Mouse (Mus musculus) CH12.LX (cell line): Measurements from ENCODE around the gene Sox12. TPM values are rescaled to one million over a fixed set of nuclear protein-coding genes. Genes with fewer than 3 reads are reported as not detected.

ENCODE experiments used
- DNase-seq: peaks from one replicate; pipeline ENCODE4 v3.0.0-alpha.2; 2013; ENCODE audit errors: extremely low read depth
- H3K27ac ChIP-seq: 2 replicates; pipeline ENCODE4 v1.5.1; 2012; ENCODE audit warnings: low read depth, mild to moderate bottlenecking, control low read depth, moderate library complexity; ENCODE audit not compliant: insufficient read depth
- H3K27me3 ChIP-seq: replicated peaks from 2 replicates; pipeline ENCODE3; 2012; ENCODE audit warnings: inconsistent platforms
- H3K36me3 ChIP-seq, 2 experiments: replicated peaks in 1 of 2; 2 replicates each; pipeline versions ENCODE3 to v1.6.1; 2012; ENCODE audit warnings: inconsistent platforms in 1 of 2, low read length in 1 of 2, mild to moderate bottlenecking in 1 of 2, mixed read lengths in 1 of 2, moderate library complexity in 1 of 2; ENCODE audit not compliant: control insufficient read depth in 1 of 2, insufficient read depth in 1 of 2
- H3K4me1 ChIP-seq, 2 experiments: 2 replicates each; pipeline ENCODE4 v1.6.1; 2012; ENCODE audit warnings: inconsistent platforms in 1 of 2, moderate library complexity in 1 of 2; ENCODE audit not compliant: insufficient read depth in 2 of 2, control insufficient read depth in 1 of 2
- H3K4me2 ChIP-seq: 2 replicates; pipeline ENCODE4 v1.6.1; 2012; ENCODE audit warnings: low read depth, mild to moderate bottlenecking, control low read depth; ENCODE audit not compliant: poor library complexity, insufficient read depth, severe bottlenecking
- H3K4me3 ChIP-seq, 3 experiments: fragments of 150-350 bp in 1 of 3; sonication (generic) in 1 of 3; replicated peaks in 1 of 3; 2 replicates each; pipeline versions ENCODE3 to v1.5.1; 2011 to 2012; ENCODE audit warnings: low read depth in 2 of 3, low read length in 2 of 3, mild to moderate bottlenecking in 2 of 3, moderate library complexity in 2 of 3, control low read depth in 1 of 3, improper control_type of control experiment in 1 of 3, inconsistent platforms in 1 of 3, mixed read lengths in 1 of 3; ENCODE audit not compliant: poor library complexity in 1 of 3
- H3K79me2 ChIP-seq: replicated peaks from 2 replicates; pipeline ENCODE4 v1.6.1; 2012; ENCODE audit warnings: mild to moderate bottlenecking, moderate library complexity; ENCODE audit not compliant: control insufficient read depth, poor library complexity, insufficient read depth, severe bottlenecking; ENCODE audit errors: extremely low read depth
- H3K9ac ChIP-seq: 2 replicates; pipeline ENCODE4 v1.6.1; 2012; ENCODE audit warnings: low read depth, mild to moderate bottlenecking, control low read depth, moderate library complexity; ENCODE audit not compliant: insufficient read depth
- H3K9me3 ChIP-seq: replicated peaks from 2 replicates; pipeline ENCODE3; 2012; ENCODE audit warnings: low read length, inconsistent platforms, mixed read lengths
- CHD1 ChIP-seq: IDR thresholded peaks from 2 replicates; pipeline ENCODE4 v1.6.1; 2012; ENCODE audit warnings: low read depth, low read length, improper control_type of control experiment, inconsistent platforms
- CHD2 ChIP-seq: IDR thresholded peaks from 2 replicates; pipeline ENCODE4 v1.6.1; 2011; ENCODE audit warnings: low read length, improper control_type of control experiment
- CTCF ChIP-seq, 2 experiments: IDR thresholded peaks in 1 of 2; conservative IDR thresholded peaks in 1 of 2; 2 replicates each; pipeline ENCODE4 v1.5.1; 2011 to 2012; ENCODE audit warnings: low read depth in 2 of 2, low read length in 2 of 2, improper control_type of control experiment in 1 of 2, inconsistent platforms in 1 of 2, mild to moderate bottlenecking in 1 of 2, moderate library complexity in 1 of 2
- E2F4 ChIP-seq: IDR thresholded peaks from 2 replicates; pipeline ENCODE4 v1.6.1; 2011; ENCODE audit warnings: low read depth, low read length, improper control_type of control experiment; ENCODE audit not compliant: insufficient replicate concordance
- ELF1 ChIP-seq: IDR thresholded peaks from 2 replicates; pipeline ENCODE4 v1.6.1; 2014; ENCODE audit warnings: low read depth, mild to moderate bottlenecking, inconsistent platforms, low read length, improper control_type of control experiment
- HCFC1 ChIP-seq: IDR thresholded peaks from 2 replicates; pipeline ENCODE4 v1.6.1; 2012; ENCODE audit warnings: low read depth, mild to moderate bottlenecking, inconsistent platforms, low read length, improper control_type of control experiment
- IRF4 ChIP-seq: IDR thresholded peaks from 2 replicates; pipeline ENCODE4 v1.6.1; 2014; ENCODE audit warnings: low read depth, mild to moderate bottlenecking, inconsistent platforms, low read length, improper control_type of control experiment
- KAT2A ChIP-seq: IDR thresholded peaks from 2 replicates; pipeline ENCODE4 v1.6.1; 2012; ENCODE audit warnings: low read length, improper control_type of control experiment, inconsistent platforms; ENCODE audit not compliant: insufficient replicate concordance
- MAFK ChIP-seq: IDR thresholded peaks from 2 replicates; pipeline ENCODE4 v1.6.1; 2011; ENCODE audit warnings: low read length, improper control_type of control experiment; ENCODE audit not compliant: insufficient replicate concordance
- MAZ ChIP-seq: IDR thresholded peaks from 2 replicates; pipeline ENCODE4 v1.6.1; 2012; ENCODE audit warnings: low read depth, mild to moderate bottlenecking, inconsistent platforms, low read length, improper control_type of control experiment, moderate library complexity
- MXI1 ChIP-seq: IDR thresholded peaks from 2 replicates; pipeline ENCODE4 v1.6.1; 2011; ENCODE audit warnings: mild to moderate bottlenecking, low read depth, low read length, improper control_type of control experiment
- MYC ChIP-seq: IDR thresholded peaks from 2 replicates; pipeline ENCODE4 v1.6.1; 2011; ENCODE audit warnings: low read depth, mild to moderate bottlenecking, improper control_type of control experiment, low read length
- NRF1 ChIP-seq: IDR thresholded peaks from 2 replicates; pipeline ENCODE4 v1.6.1; 2014; ENCODE audit warnings: low read depth, mild to moderate bottlenecking, inconsistent platforms, low read length, improper control_type of control experiment, moderate library complexity
- POLR2AphosphoS2 ChIP-seq: IDR thresholded peaks from 2 replicates; pipeline ENCODE4 v1.6.1; 2011; ENCODE audit warnings: low read depth, low read length, improper control_type of control experiment
- RAD21 ChIP-seq: IDR thresholded peaks from 2 replicates; pipeline ENCODE4 v1.6.1; 2011; ENCODE audit warnings: low read depth, mild to moderate bottlenecking, low read length, improper control_type of control experiment, moderate library complexity
- RCOR1 ChIP-seq: conservative IDR thresholded peaks from 2 replicates; pipeline ENCODE4 v1.6.1; 2012; ENCODE audit warnings: low read depth, mild to moderate bottlenecking, inconsistent platforms, low read length, improper control_type of control experiment
- SIN3A ChIP-seq: IDR thresholded peaks from 2 replicates; pipeline ENCODE4 v1.6.1; 2012; ENCODE audit warnings: low read length, improper control_type of control experiment, inconsistent platforms
- TCF12 ChIP-seq: IDR thresholded peaks from 2 replicates; pipeline ENCODE4 v1.6.1; 2014; ENCODE audit warnings: low read depth, mild to moderate bottlenecking, inconsistent platforms, low read length, improper control_type of control experiment
- USF1 ChIP-seq: IDR thresholded peaks from 2 replicates; pipeline ENCODE4 v1.6.1; 2014; ENCODE audit warnings: low read depth, mild to moderate bottlenecking, inconsistent platforms, low read length, improper control_type of control experiment
- ZC3H11A ChIP-seq: IDR thresholded peaks from 2 replicates; pipeline ENCODE4 v1.6.1; 2012; ENCODE audit warnings: low read depth, mild to moderate bottlenecking, inconsistent platforms, low read length, improper control_type of control experiment
- ZMIZ1 ChIP-seq: IDR thresholded peaks from 2 replicates; pipeline ENCODE4 v1.6.1; 2012; ENCODE audit warnings: low read depth, mild to moderate bottlenecking, inconsistent platforms, low read length, improper control_type of control experiment
- ZNF384 ChIP-seq: IDR thresholded peaks from 2 replicates; pipeline ENCODE4 v1.6.1; 2012; ENCODE audit warnings: low read depth, low read length, improper control_type of control experiment, inconsistent platforms
- dilution Hi-C: fragments of 300-500 bp; cut with MboI; formaldehyde crosslinking; loops from 2 replicates; pipeline ENCODE4 v1.14.3; 2020; ENCODE audit warnings: low sequenced_read_pairs; ENCODE audit not compliant: extremely low pct_unique_long_range_greater_than_20kb, extremely low pct_ligation_motif_present
- in situ Hi-C: fragments of 300-500 bp; cut with MboI; formaldehyde crosslinking; loops from 3 replicates; pipeline ENCODE4 v1.14.3; 2019; ENCODE audit warnings: low sequenced_read_pairs, low pct_ligation_motif_present, low pct_unique_long_range_greater_than_20kb, mixed read lengths
- polyA plus RNA-seq: library from polyadenylated mRNA; unstranded; fragments of >175 nt; gene quantifications from 2 replicates; pipeline ENCODE4 v1.2.1, GENCODE M21; 2012; ENCODE audit warnings: low read depth; ENCODE audit not compliant: insufficient read length
- total RNA-seq, 2 experiments: library from RNA; depleted of rRNA; stranded (reverse); fragments of 300-350 nt in 1 of 2; fragments of >200 nt in 1 of 2; gene quantifications; 2 replicates each; pipeline ENCODE4 v1.2.3; 2012 to 2014

Sox12 gene
- total and polyA plus RNA-seq, 3 experiments, result 0.09 TPM; not detected in 2

DNA sequence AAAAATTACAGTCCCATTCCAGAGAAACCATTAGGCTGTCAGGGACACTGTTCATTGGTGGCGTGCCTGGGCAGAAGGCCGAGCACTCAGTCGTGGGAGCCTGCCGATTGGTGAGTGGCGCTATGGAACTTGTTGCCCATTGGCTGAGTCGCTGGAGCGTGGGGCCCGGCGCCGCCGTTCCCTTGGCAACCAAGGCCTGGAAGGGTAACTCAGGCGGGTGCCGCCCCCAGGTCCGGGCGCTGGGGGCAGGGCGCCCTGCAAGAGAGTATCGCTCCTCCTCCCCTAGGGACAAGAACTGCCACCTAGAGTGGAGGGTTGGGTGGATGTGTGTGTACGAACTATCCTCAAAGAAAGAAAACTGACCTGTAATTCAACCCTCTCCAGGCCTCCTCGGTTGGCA, 8.3 kb upstream of the Sox12 start:
- peaks cover 3 to 9% of the 10 kb centered on the region in 2 experiments; a peak in 3 of 4 replicates for H3K4me1 ChIP-seq
- peaks cover 37% of the 10 kb centered on the region for H3K27me3 ChIP-seq
- 0 out of 2 replicates have a peak overlapping the region, but pooled peaks have one; percentile 7 for H3K9ac ChIP-seq
- peak; percentile 80 for DNase-seq
- peak overlapping the region; percentile 45 for H3K4me2 ChIP-seq
- TF ChIP-seq KAT2A (no peak), ZNF384 (no peak), MAFK (no peak), POLR2AphosphoS2 (no peak), SIN3A (no peak), USF1 (no peak), CHD1 (no peak), IRF4 (no peak), RCOR1 (no peak), CHD2 (peak; percentile 56; the same call in 1 of the 2 replicates), ZC3H11A (no peak), E2F4 (no peak), ZMIZ1 (no peak), MYC (no peak), MXI1 (peak; percentile 85)
- TF ChIP-seq, all 38 proteins: peak for 2
- in situ Hi-C loops, result no loop called here
- dilution Hi-C loops, result no loop called here
- Histone ChIP-seq H3K4me3 (no peak overlapping the region), H3K79me2 (no peaks in the 10 kb centered on the region), H3K36me3 (no peaks in the 10 kb centered on the region), H3K27ac (no peak overlapping the region), H3K9me3 (no peaks in the 10 kb centered on the region)

DNA sequence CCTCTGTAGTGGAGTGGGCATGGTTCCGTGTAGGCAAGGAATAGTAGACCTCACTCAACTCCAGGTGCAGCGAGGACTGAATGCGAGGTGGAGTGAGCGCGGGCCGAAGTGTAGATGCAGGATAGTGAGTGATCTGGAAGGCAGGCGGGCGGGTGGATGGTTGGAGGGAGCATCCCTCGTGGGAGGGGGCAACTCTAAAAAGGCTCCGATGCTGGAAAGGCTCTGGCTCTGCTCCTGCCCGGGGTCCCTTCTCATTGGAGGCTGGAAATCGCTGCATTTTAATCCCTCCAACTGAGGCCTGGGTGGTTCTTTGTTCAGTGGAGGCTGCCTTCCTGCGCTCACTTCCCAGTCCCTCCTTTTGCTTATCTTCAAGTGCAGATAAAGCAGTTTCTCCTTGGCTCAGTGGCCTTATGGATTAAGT, 1.3 kb upstream of the Sox12 start:
- in situ Hi-C loops, result no loop called here
- Histone ChIP-seq H3K27ac (no peak overlapping the region), H3K4me2 (0 out of 2 replicates have a peak overlapping the region, but pooled peaks have one; percentile 55), H3K9ac (no peak overlapping the region), H3K4me3 (no peak overlapping the region), H3K4me1 (no peaks in the 10 kb centered on the region), H3K27me3 (peaks cover 15% of the 10 kb centered on the region), H3K79me2 (no peaks in the 10 kb centered on the region), H3K9me3 (peaks cover 34% of the 10 kb centered on the region), H3K36me3 (no peaks in the 10 kb centered on the region)
- dilution Hi-C loops, result no loop called here
- no peak for TF ChIP-seq NRF1
- no peak for TF ChIP-seq TCF12
- TF ChIP-seq RAD21, result no peak
- TF ChIP-seq ELF1, result no peak
- no peak for TF ChIP-seq RCOR1
- no peak for TF ChIP-seq CTCF (conservative IDR thresholded peaks at IDR 0.05 in 1 of 2, IDR thresholded peaks at IDR 0.05 in 1 of 2; ENCODE audit: low read depth in 2 of 2, low read length in 2 of 2)
- no peak for TF ChIP-seq MAZ
- TF ChIP-seq KAT2A, result no peak
- TF ChIP-seq HCFC1, result no peak
- no peak for DNase-seq
